ENCODE assay signal across 22 mouse cellular contexts in the genomic region with DNA sequence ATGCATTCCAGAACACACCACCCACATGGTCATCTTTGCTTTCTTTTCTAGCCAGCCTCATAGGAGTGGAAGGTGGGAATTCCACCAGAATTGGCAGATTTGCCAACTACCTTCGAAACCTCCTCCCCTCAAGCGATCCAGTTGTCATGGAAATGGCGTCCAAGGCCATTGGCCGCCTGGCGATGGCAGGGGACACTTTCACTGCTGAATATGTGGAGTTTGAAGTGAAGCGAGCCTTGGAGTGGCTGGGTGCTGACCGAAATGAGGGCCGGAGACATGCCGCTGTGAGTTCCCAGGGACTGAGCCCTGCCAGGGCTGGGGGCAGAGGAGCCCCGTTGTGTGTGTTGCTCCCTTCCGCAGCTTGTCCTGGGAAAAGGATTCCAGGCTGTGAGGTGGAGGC. TPM values are rescaled to one million over a fixed set of nuclear protein-coding genes. Genes with fewer than 3 reads are reported as not detected.
DNase-seq lines count a peak whose midpoint lies in the region; ATAC-seq lines count a peak whose summit lies in the region.
"Had no signal": no experiment of that assay in that cellular context is flagged by ENCODE, and none has a peak within 500 bp of the region (broad histone marks: within the 10 kb centered on the region; RNA-seq: fewer than 3 reads in every experiment).

No protein-coding gene starts in this region.

- H3K4me1 ChIP-seq in liver, embryonic 12.5 days: peaks cover 13% of the 10 kb centered on the region

- no peak overlapping the region for H3K9ac ChIP-seq in liver, embryonic 12.5 days
- H3K9ac ChIP-seq: embryonic facial prominence, embryonic 13.5 days; embryonic facial prominence, embryonic 15.5 days; forebrain, embryonic 12.5 days had no signal

- H3K9me3 ChIP-seq in liver, embryonic 12.5 days (replicated peaks): no peaks in the 10 kb centered on the region
- H3K9me3 ChIP-seq: embryonic facial prominence, embryonic 13.5 days; embryonic facial prominence, embryonic 15.5 days; forebrain, embryonic 10.5 days; forebrain, embryonic 12.5 days had no signal

- H3K27ac ChIP-seq in liver, embryonic 12.5 days: no peak overlapping the region
- H3K27ac ChIP-seq: embryonic facial prominence, embryonic 13.5 days; embryonic facial prominence, embryonic 15.5 days; forebrain, embryonic 10.5 days; forebrain, embryonic 12.5 days had no signal

- DNase-seq in adrenal gland, postnatal 10 days: peak; percentile 55
- no peak for DNase-seq in adrenal gland, adult 8-10 months
- peak; percentile 84 for DNase-seq in heart, adult 11 months
- no peak for DNase-seq in heart, adult 18-20 months
- DNase-seq in adrenal gland, postnatal 36 days: peak; percentile 66 to 69
- DNase-seq: cerebellum, adult 11 months; cerebellum, adult 18-20 months; cerebellum, adult 8-10 months; cerebellum, adult 9-11 months; cerebellum, postnatal 14 days; cerebellum, postnatal 36 days; embryo, embryonic 11 days had no signal

- H3K4me3 ChIP-seq in liver, embryonic 12.5 days: no peak overlapping the region
- H3K4me3 ChIP-seq: embryonic facial prominence, embryonic 13.5 days; embryonic facial prominence, embryonic 15.5 days; erythroblast, embryonic 14.5 days; forebrain, embryonic 10.5 days; forebrain, embryonic 12.5 days had no signal

- no peaks in the 10 kb centered on the region for H3K27me3 ChIP-seq in liver, embryonic 12.5 days (replicated peaks)
- H3K27me3 ChIP-seq: embryonic facial prominence, embryonic 13.5 days; embryonic facial prominence, embryonic 15.5 days; forebrain, embryonic 12.5 days had no signal

- 86% methylated on average over 11 of the region's 11 CpGs for WGBS in liver, embryonic 12.5 days (ENCODE audit: insufficient replicate concordance)

- no peak overlapping the region for H3K4me2 ChIP-seq in liver, embryonic 12.5 days
- H3K4me2 ChIP-seq: embryonic facial prominence, embryonic 13.5 days; embryonic facial prominence, embryonic 15.5 days; forebrain, embryonic 12.5 days had no signal

- peaks cover 66% of the 10 kb centered on the region for H3K36me3 ChIP-seq in liver, embryonic 12.5 days

- ATAC-seq in liver, embryonic 12.5 days: no peak
- ATAC-seq: forebrain, embryonic 14.5 days; forebrain, embryonic 16.5 days had no signal

RNA-seq across cellular contexts. Expression of gene Mtor, which starts 5.3 kb away (rescaled TPM):
- total RNA-seq in adrenal gland, postnatal 10 days (2021): 10 to 100 TPM; 68.4 to 77.9 TPM
- 10 to 100 TPM; 74.2 to 82.1 (median 79.3) TPM for total RNA-seq in adrenal gland, adult 8-10 months (2022)
- total RNA-seq in heart, adult 18-20 months (2021): 10 to 100 TPM; 49.8 to 51.4 TPM
- 10 to 100 TPM; 72.5 to 86.2 TPM for total RNA-seq in adrenal gland, postnatal 36 days (2021)
- polyA plus RNA-seq in liver, embryonic 12.5 days (2016; fragmentation: Nextera tagmentation; extraction: Ambion mirVana): 13.1 and 13.5 TPM in 2 replicates

RNA-seq across cellular contexts. Expression of gene Ubiad1, which starts 9.1 kb away (rescaled TPM):
- total RNA-seq in adrenal gland, postnatal 10 days (2021): 10 to 100 TPM; 17.6 to 18.5 TPM
- 10 to 100 TPM; 17.1 to 20.4 (median 17.8) TPM for total RNA-seq in adrenal gland, adult 8-10 months (2022)
- total RNA-seq in heart, adult 18-20 months (2021): 10 to 100 TPM; 17.6 to 18.7 TPM
- total RNA-seq in adrenal gland, postnatal 36 days (2021): 10 to 100 TPM; 18.9 to 20.8 TPM
- 18.3 and 18.4 TPM in 2 replicates for polyA plus RNA-seq in liver, embryonic 12.5 days (2016; fragmentation: Nextera tagmentation; extraction: Ambion mirVana)

RNA-seq across cellular contexts. Expression of gene Angptl7, which starts 46.6 kb away (rescaled TPM):
- total RNA-seq in adrenal gland, postnatal 10 days (2021): 1 to 10 TPM; 1.6 to 2.1 TPM
- total RNA-seq in adrenal gland, adult 8-10 months (2022): 1 to 10 TPM in 3 of 4 experiments, under 1 TPM in 1; 0.87 to 2.9 (median 1.4) TPM
- total RNA-seq in heart, adult 18-20 months (2021): 1 to 10 TPM; 1.2 to 2.0 TPM
- 1 to 10 TPM in 1 of 2 experiments, under 1 TPM in 1; 0.46 to 1.3 TPM for total RNA-seq in adrenal gland, postnatal 36 days (2021)
- polyA plus RNA-seq in liver, embryonic 12.5 days (2016; fragmentation: Nextera tagmentation; extraction: Ambion mirVana): 0.29 and 0.37 TPM in 2 replicates
- total RNA-seq: common myeloid progenitor, adult 5-6 weeks; MEL had no signal
- polyA plus RNA-seq: erythroblast, embryonic 14.5 days had no signal

Comparison
In these comparisons a context has a peak if more than half of its experiments do, and no peak if none do; other contexts are left out.
1. DNase-seq: peak in adrenal gland, postnatal 10 days (single experiment), heart, adult 11 months (single experiment) and adrenal gland, postnatal 36 days (2 of 2); none in adrenal gland, adult 8-10 months (single experiment) and heart, adult 18-20 months (0 of 2).